Comparison of ENCODE assay signal across 13 mouse cellular contexts in genomic region chr11:61352138-61352651, GRCm38 (mm10). TPM values are rescaled to one million over a fixed set of nuclear protein-coding genes. Genes with fewer than 3 reads are reported as not detected.
DNase-seq lines count a peak whose midpoint lies in the region; ATAC-seq and TF ChIP-seq lines count a peak whose summit lies in the region.
"Had no signal": no experiment of that assay in that cellular context is flagged by ENCODE, and none has a peak within 500 bp of the region (broad histone marks: within the 10 kb centered on the region; RNA-seq: fewer than 3 reads in every experiment).

No protein-coding gene starts in this region.

- 0 out of 2 replicates have a peak, but pooled peaks cover 5% of the 10 kb centered on the region for H3K4me1 ChIP-seq in forebrain, embryonic 10.5 days
- no peaks in the 10 kb centered on the region for H3K4me1 ChIP-seq in forebrain, embryonic 16.5 days (replicated peaks; ENCODE audit: control insufficient read depth, insufficient read depth, low read length)
- peaks cover 15% of the 10 kb centered on the region for H3K4me1 ChIP-seq in liver, adult 2 months (ENCODE audit: control insufficient read depth, insufficient read depth, low read length)
- no peaks in the 10 kb centered on the region for H3K4me1 ChIP-seq in liver, embryonic 11.5 days (replicated peaks; ENCODE audit: control insufficient read depth, insufficient read depth, low read length)
- H3K4me1 ChIP-seq in limb, embryonic 10.5 days, result no peaks in the 10 kb centered on the region
- no peaks in the 10 kb centered on the region for H3K4me1 ChIP-seq in thymus, adult 2 months (replicated peaks; ENCODE audit: control insufficient read depth, insufficient read depth, low read length)

- no peaks in the 10 kb centered on the region for H3K9me3 ChIP-seq in forebrain, embryonic 10.5 days
- H3K9me3 ChIP-seq in forebrain, embryonic 16.5 days (ENCODE audit: control insufficient read depth, low read length), result no peaks in the 10 kb centered on the region
- H3K9me3 ChIP-seq in liver, embryonic 11.5 days (ENCODE audit: control insufficient read depth, low read length), result no peaks in the 10 kb centered on the region
- no peaks in the 10 kb centered on the region for H3K9me3 ChIP-seq in limb, embryonic 10.5 days (replicated peaks)
- H3K9me3 ChIP-seq: embryonic facial prominence, embryonic 12.5 days; limb, embryonic 13.5 days; midbrain, embryonic 12.5 days had no signal

- 0 out of 2 replicates have a peak, but pooled peaks have one; percentile 4 for TF ChIP-seq CTCF in liver, adult 2 months (IDR thresholded peaks at IDR 0.05; ENCODE audit: low read depth, low read length)
- no peak for TF ChIP-seq CTCF in thymus, adult 2 months (IDR thresholded peaks at IDR 0.05; ENCODE audit: borderline replicate concordance, control insufficient read depth, extremely low read depth, insufficient read depth, low read length, poor library complexity)

- no peak overlapping the region for H3K4me3 ChIP-seq in forebrain, embryonic 10.5 days
- no peak overlapping the region for H3K4me3 ChIP-seq in forebrain, embryonic 16.5 days (replicated peaks; ENCODE audit: low read length)
- H3K4me3 ChIP-seq in liver, adult 2 months (ENCODE audit: insufficient read depth, low read depth, low read length), result no peak overlapping the region
- H3K4me3 ChIP-seq in liver, embryonic 11.5 days (ENCODE audit: low read depth, low read length), result no peak overlapping the region
- no peak overlapping the region for H3K4me3 ChIP-seq in limb, embryonic 10.5 days
- no peak overlapping the region for H3K4me3 ChIP-seq in thymus, adult 2 months (ENCODE audit: control insufficient read depth, insufficient read depth, low read length)
- H3K4me3 ChIP-seq: embryonic facial prominence, embryonic 12.5 days; limb, embryonic 13.5 days; midbrain, embryonic 12.5 days had no signal

- TF ChIP-seq POLR2A in liver, adult 2 months (IDR thresholded peaks at IDR 0.05; ENCODE audit: extremely low read depth, insufficient read depth, low read length), result no peak
- no peak for TF ChIP-seq POLR2A in thymus, adult 2 months (IDR thresholded peaks at IDR 0.05; ENCODE audit: control insufficient read depth, extremely low read depth, insufficient read depth, low read length, poor library complexity)

- 0 out of 2 replicates have a peak overlapping the region, but pooled peaks have one; percentile 3 for H3K27ac ChIP-seq in forebrain, embryonic 10.5 days
- no peak overlapping the region for H3K27ac ChIP-seq in forebrain, embryonic 16.5 days (ENCODE audit: low read length)
- no peak overlapping the region for H3K27ac ChIP-seq in liver, adult 2 months (replicated peaks; ENCODE audit: insufficient read depth, low read depth, low read length)
- H3K27ac ChIP-seq in liver, embryonic 11.5 days (ENCODE audit: low read depth, low read length), result no peak overlapping the region
- no peak overlapping the region for H3K27ac ChIP-seq in limb, embryonic 10.5 days
- no peak overlapping the region for H3K27ac ChIP-seq in thymus, adult 2 months (ENCODE audit: control insufficient read depth, insufficient read depth, low read length)
- H3K27ac ChIP-seq: embryonic facial prominence, embryonic 12.5 days; limb, embryonic 13.5 days; midbrain, embryonic 12.5 days had no signal

- no peak overlapping the region for H3K9ac ChIP-seq in forebrain, embryonic 16.5 days (replicated peaks; ENCODE audit: low read depth, low read length)
- H3K9ac ChIP-seq in liver, adult 2 months (ENCODE audit: low read depth, low read length), result no peak overlapping the region
- H3K9ac ChIP-seq in liver, embryonic 11.5 days (ENCODE audit: low read depth, low read length), result no peak overlapping the region
- H3K9ac ChIP-seq: embryonic facial prominence, embryonic 12.5 days; limb, embryonic 13.5 days; midbrain, embryonic 12.5 days had no signal

- H3K36me3 ChIP-seq in forebrain, embryonic 10.5 days (replicated peaks), result no peaks in the 10 kb centered on the region
- H3K36me3 ChIP-seq in forebrain, embryonic 16.5 days (ENCODE audit: control insufficient read depth, insufficient read depth), result no peaks in the 10 kb centered on the region
- H3K36me3 ChIP-seq in liver, adult 2 months (ENCODE audit: control insufficient read depth, insufficient read depth, low read length), result peaks cover 14% of the 10 kb centered on the region
- no peaks in the 10 kb centered on the region for H3K36me3 ChIP-seq in liver, embryonic 11.5 days (ENCODE audit: control insufficient read depth, insufficient read depth, low read length)
- H3K36me3 ChIP-seq in limb, embryonic 10.5 days, result no peaks in the 10 kb centered on the region
- H3K36me3 ChIP-seq in thymus, adult 2 months (ENCODE audit: control insufficient read depth, insufficient read depth, low read length), result no peaks in the 10 kb centered on the region
- H3K36me3 ChIP-seq: embryonic facial prominence, embryonic 12.5 days; limb, embryonic 13.5 days; midbrain, embryonic 12.5 days had no signal

- peaks cover 13% of the 10 kb centered on the region for H3K27me3 ChIP-seq in forebrain, embryonic 10.5 days (ENCODE audit: poor library complexity, severe bottlenecking)
- H3K27me3 ChIP-seq in forebrain, embryonic 16.5 days (replicated peaks; ENCODE audit: control insufficient read depth, insufficient read depth, low read length), result no peaks in the 10 kb centered on the region
- H3K27me3 ChIP-seq in liver, adult 2 months (ENCODE audit: control insufficient read depth, insufficient read depth, low read length), result no peaks in the 10 kb centered on the region
- H3K27me3 ChIP-seq in liver, embryonic 11.5 days (replicated peaks; ENCODE audit: control insufficient read depth, insufficient read depth, low read length), result no peaks in the 10 kb centered on the region; the same call in 1 of the 2 replicates
- peaks cover 24% of the 10 kb centered on the region for H3K27me3 ChIP-seq in limb, embryonic 10.5 days (ENCODE audit: low read depth, poor library complexity, severe bottlenecking)
- no peaks in the 10 kb centered on the region for H3K27me3 ChIP-seq in thymus, adult 2 months (ENCODE audit: control insufficient read depth, insufficient read depth, low read length)
- H3K27me3 ChIP-seq: embryonic facial prominence, embryonic 12.5 days had no signal

- WGBS in forebrain, embryonic 10.5 days, result 59% methylated on average over 9 of the region's 9 CpGs
- 50% methylated on average over 9 of the region's 9 CpGs for WGBS in forebrain, embryonic 16.5 days
- WGBS in liver, adult 2 months, result 77% methylated on average over 9 of the region's 9 CpGs
- WGBS in liver, embryonic 11.5 days, result 58% methylated on average over 9 of the region's 9 CpGs
- WGBS in limb, embryonic 10.5 days, result 66% methylated on average over 9 of the region's 9 CpGs
- WGBS in thymus, adult 2 months, result 65% methylated on average over 9 of the region's 9 CpGs

- H3K4me2 ChIP-seq in forebrain, embryonic 16.5 days (ENCODE audit: low read length), result no peak overlapping the region
- no peak overlapping the region for H3K4me2 ChIP-seq in liver, embryonic 11.5 days
- H3K4me2 ChIP-seq: embryonic facial prominence, embryonic 12.5 days; limb, embryonic 13.5 days; midbrain, embryonic 12.5 days had no signal

- no peaks in the 10 kb centered on the region for H3K79me2 ChIP-seq in liver, adult 2 months (ENCODE audit: control insufficient read depth, insufficient read depth, low read length)

- no peak for DNase-seq in forebrain, embryonic 10.5 days (ENCODE audit: extremely low spot score, low spot score)
- no peak for DNase-seq in liver, adult 2 months (ENCODE audit: extremely low read depth, low read depth, low spot score)
- no peak for DNase-seq in liver, embryonic 11.5 days (ENCODE audit: low spot score)
- peak; percentile 55 for DNase-seq in ES-CJ7 (ENCODE audit: low read depth, low spot score)
- DNase-seq in retina, embryonic 14.5 days (ENCODE audit: low spot score), result peak; percentile 39
- DNase-seq in limb, embryonic 10.5 days (ENCODE audit: low spot score), result no peak
- no peak for DNase-seq in thymus, adult 2 months

- ATAC-seq in forebrain, embryonic 16.5 days, result no peak
- ATAC-seq in liver, embryonic 11.5 days (replicated peaks; ENCODE audit: low FRiP score), result no peak

RNA-seq across cellular contexts. Expression of gene Slc47a2, which starts 9.5 kb away (rescaled TPM):
- not detected in 2 replicates for polyA plus RNA-seq in forebrain, embryonic 10.5 days (2016; fragmentation: Nextera tagmentation; extraction: Ambion mirVana)
- polyA plus RNA-seq in forebrain, embryonic 16.5 days (2015; fragmentation: Nextera tagmentation; extraction: Ambion mirVana), result not detected in 2 replicates
- not detected in 2 replicates for total RNA-seq in liver, adult 2 months (2014; rRNA removed)
- not detected in 2 replicates for polyA plus RNA-seq in liver, adult 2 months (2012; rRNA removed)
- polyA plus RNA-seq in liver, embryonic 11.5 days (2014; fragmentation: Nextera tagmentation; extraction: Ambion mirVana), result 0.07 TPM in 1 of 2 replicates, not detected in the other
- polyA plus RNA-seq in limb, embryonic 10.5 days (2016; fragmentation: Nextera tagmentation; extraction: Ambion mirVana), result not detected in 2 replicates
- 0.51 and 0.67 TPM in 2 replicates for polyA plus RNA-seq in thymus, adult 2 months (2012; rRNA removed)
- total RNA-seq: hematopoietic stem cell, adult 5-6 weeks had no signal
- polyA plus RNA-seq: embryonic facial prominence, embryonic 12.5 days; midbrain, embryonic 12.5 days; stomach, embryonic 14.5 days had no signal

RNA-seq across cellular contexts. Expression of gene Slc47a1, which starts 25.9 kb away (rescaled TPM):
- 0.17 TPM in 1 of 2 replicates, not detected in the other for polyA plus RNA-seq in forebrain, embryonic 10.5 days (2016; fragmentation: Nextera tagmentation; extraction: Ambion mirVana)
- polyA plus RNA-seq in forebrain, embryonic 16.5 days (2015; fragmentation: Nextera tagmentation; extraction: Ambion mirVana), result 0.09 and 0.10 TPM in 2 replicates
- total RNA-seq in liver, adult 2 months (2014; rRNA removed), result 160 and 169 TPM in 2 replicates
- 151 and 163 TPM in 2 replicates for polyA plus RNA-seq in liver, adult 2 months (2012; rRNA removed)
- polyA plus RNA-seq in liver, embryonic 11.5 days (2014; fragmentation: Nextera tagmentation; extraction: Ambion mirVana), result 1.4 TPM in 2 replicates
- polyA plus RNA-seq in limb, embryonic 10.5 days (2016; fragmentation: Nextera tagmentation; extraction: Ambion mirVana), result 0.05 and 0.13 TPM in 2 replicates
- polyA plus RNA-seq in thymus, adult 2 months (2012; rRNA removed), result 1.5 and 3.4 TPM in 2 replicates
- total RNA-seq: hematopoietic stem cell, adult 5-6 weeks had no signal
- polyA plus RNA-seq: midbrain, embryonic 12.5 days had no signal

Comparison
In these comparisons a context has a peak if more than half of its experiments do, and no peak if none do; other contexts are left out.
1. RNA of gene Slc47a1, which starts 25.9 kb away (polyA plus RNA-seq): 151 to 163 TPM in liver, adult 2 months; 1.5 to 3.4 TPM in thymus, adult 2 months, 1.4 TPM in liver, embryonic 11.5 days, 0.17 TPM in forebrain, embryonic 10.5 days, 0.09 to 0.10 TPM in forebrain, embryonic 16.5 days and 0.05 to 0.13 TPM in limb, embryonic 10.5 days; every median in the first group is over 10 times any median in the second.
2. DNase-seq: peak in ES-CJ7 (single experiment) and retina, embryonic 14.5 days (single experiment); none in forebrain, embryonic 10.5 days (single experiment), liver, adult 2 months (single experiment), liver, embryonic 11.5 days (single experiment), limb, embryonic 10.5 days (single experiment) and thymus, adult 2 months (single experiment).